Mouse (Mus musculus): ENCODE results near the gene Smug1. TPM values are rescaled to one million over a fixed set of nuclear protein-coding genes. Genes with fewer than 3 reads are reported as not detected.

Gene Smug1
- total RNA-seq, 2 experiments from 2014 or later: 12.2 to 14.1 TPM

GRCm38 (mm10) chr15:103178767-103179166 is 11.9 kb upstream of the Smug1 start:
- no peak for DNase-seq (ENCODE audit: low spot score)
- intact Hi-C loops (cut with DNase I): loop anchor here (5.0 kb wide), 1 partner anchor 416 kb away; no protein-coding TSS in a partner anchor

GRCm38 (mm10) chr15:103178137-103178536 is 11.2 kb upstream of the Smug1 start:
- intact Hi-C loops (cut with DNase I): loop anchor here (5.0 kb wide), 1 partner anchor 416 kb away; no protein-coding TSS in a partner anchor

GRCm38 (mm10) chr15:103177611-103178041 is 10.7 kb upstream of the Smug1 start:
- DNase-seq (ENCODE audit: low spot score): no peak
- intact Hi-C loops (cut with DNase I): loop anchor here (1.0 to 5.0 kb wide), 2 partner anchors 189 to 415 kb away; no protein-coding TSS in a partner anchor

More at GRCm38 (mm10) chr15:103178137-103178536, 11.2 kb upstream of the Smug1 start:
- DNase-seq (ENCODE audit: low spot score): no peak

- intact Hi-C loops (cut with DNase I): loop anchor here (1.0 to 5.0 kb wide), 2 partner anchors 189 to 415 kb away; no protein-coding TSS in a partner anchor
- peak; percentile 56 for DNase-seq (ENCODE audit: low spot score)
Observed at GRCm38 (mm10) chr15:103176874-103177421, 10.1 kb upstream of the Smug1 start.

- DNase-seq (ENCODE audit: low spot score): no peak
- intact Hi-C loops (cut with DNase I): no loop called here
Observed at GRCm38 (mm10) chr15:103173251-103173650, 6.4 kb upstream of the Smug1 start.

GRCm38 (mm10) chr15:103172537-103172936 is 5.6 kb upstream of the Smug1 start:
- no peak for DNase-seq (ENCODE audit: low spot score)
- intact Hi-C loops (cut with DNase I): loop anchor here (1.0 kb wide), 1 partner anchor 185 kb away; no protein-coding TSS in a partner anchor

- DNase-seq (ENCODE audit: low spot score): no peak
- intact Hi-C loops (cut with DNase I): no loop called here
Observed at GRCm38 (mm10) chr15:103171276-103171675, 4.4 kb upstream of the Smug1 start.

- intact Hi-C loops (cut with DNase I): no loop called here
- DNase-seq (ENCODE audit: low spot score): no peak
Observed at GRCm38 (mm10) chr15:103170316-103170679, 3.4 kb upstream of the Smug1 start.

GRCm38 (mm10) chr15:103169612-103170315 is 2.9 kb upstream of the Smug1 start:
- DNase-seq (ENCODE audit: low spot score): no peak
- intact Hi-C loops (cut with DNase I): no loop called here

- no peak for DNase-seq (ENCODE audit: low spot score)
- intact Hi-C loops (cut with DNase I): no loop called here
Observed at GRCm38 (mm10) chr15:103168801-103169611, 2.1 kb upstream of the Smug1 start.

- no peak for DNase-seq (ENCODE audit: low spot score)
- intact Hi-C loops (cut with DNase I): no loop called here
Observed at GRCm38 (mm10) chr15:103167786-103168185, 894 bp upstream of the Smug1 start.

- intact Hi-C loops (cut with DNase I): loop anchor here (2.0 kb wide), 1 partner anchor 153 kb away; no protein-coding TSS in a partner anchor
- no peak for DNase-seq (ENCODE audit: low spot score)
Observed at GRCm38 (mm10) chr15:103165924-103166323, 968 bp downstream of the Smug1 start.

GRCm38 (mm10) chr15:103165379-103165778 is 1.5 kb downstream of the Smug1 start:
- peak; percentile 61 for DNase-seq (ENCODE audit: low spot score)
- intact Hi-C loops (cut with DNase I): loop anchor here (2.0 kb wide), 1 partner anchor 153 kb away; no protein-coding TSS in a partner anchor

GRCm38 (mm10) chr15:103163182-103163919 is 3.5 kb downstream of the Smug1 start:
- DNase-seq (ENCODE audit: low spot score): peak; percentile 82
- intact Hi-C loops (cut with DNase I): no loop called here

GRCm38 (mm10) chr15:103157585-103157984 is 9.3 kb downstream of the Smug1 start:
- no peak for DNase-seq (ENCODE audit: low spot score)
- intact Hi-C loops (cut with DNase I): no loop called here

GRCm38 (mm10) chr15:103156890-103157289 is 10.0 kb downstream of the Smug1 start:
- DNase-seq (ENCODE audit: low spot score): no peak
- intact Hi-C loops (cut with DNase I): no loop called here

GRCm38 (mm10) chr15:103155366-103156321 is 11.2 kb downstream of the Smug1 start:
- intact Hi-C loops (cut with DNase I): no loop called here
- DNase-seq (ENCODE audit: low spot score): no peak

- no peak for DNase-seq (ENCODE audit: low spot score)
Observed at GRCm38 (mm10) chr15:103152890-103153610, 13.8 kb downstream of the Smug1 start.

More at GRCm38 (mm10) chr15:103152890-103153610, 13.8 kb downstream of the Smug1 start:
- intact Hi-C loops (cut with DNase I): no loop called here

All from heart, postnatal 25 days (tissue).